Mouse (Mus musculus) kidney, postnatal 0 days (tissue): Measurements from ENCODE around the gene Gm4858. TPM values are rescaled to one million over a fixed set of nuclear protein-coding genes. Genes with fewer than 3 reads are reported as not detected.
A peak's percentile ranks its signal among the peaks of the same experiment; 100 is the strongest.

Experiments used
- ATAC-seq: fragments of 200-750 bp; cut with Nextera tagmentation; replicated peaks from 2 replicates; pipeline ENCODE4 v1.8.0; 2017; ENCODE audit warnings: low read depth, moderate number of reproducible peaks, moderate TSS enrichment, moderate library complexity; ENCODE audit not compliant: low FRiP score
- DNase-seq: peaks from one replicate; pipeline ENCODE4 v3.0.0-alpha.2; 2016; ENCODE audit warnings: low spot score
- H3K27ac ChIP-seq: fragments of 300-500 bp; sonication (generic); 2 replicates; pipeline ENCODE4 v1.5.1; 2014; ENCODE audit warnings: mild to moderate bottlenecking
- H3K27me3 ChIP-seq: fragments of 300-500 bp; sonication (generic); 2 replicates; pipeline ENCODE4 v1.6.1; 2014; ENCODE audit warnings: low read length, mixed read lengths; ENCODE audit not compliant: insufficient read depth
- H3K36me3 ChIP-seq: fragments of 300-500 bp; sonication (generic); 2 replicates; pipeline ENCODE4 v1.6.1; 2014; ENCODE audit warnings: low read length, mixed read lengths; ENCODE audit not compliant: insufficient read depth
- H3K4me1 ChIP-seq: fragments of 300-500 bp; sonication (generic); replicated peaks from 2 replicates; pipeline ENCODE4 v1.6.1; 2014; ENCODE audit warnings: antibody characterized with exemption, low read length, mixed read lengths; ENCODE audit not compliant: insufficient read depth
- H3K4me2 ChIP-seq: fragments of 300-500 bp; sonication (generic); 2 replicates; pipeline ENCODE4 v1.6.1; 2014; ENCODE audit warnings: mild to moderate bottlenecking, low read length, moderate library complexity, mixed read lengths
- H3K4me3 ChIP-seq: fragments of 300-500 bp; sonication (generic); replicated peaks from 2 replicates; pipeline ENCODE4 v1.5.1; 2014; ENCODE audit warnings: low read depth, low read length
- H3K9ac ChIP-seq: fragments of 300-500 bp; sonication (generic); 2 replicates; pipeline ENCODE4 v1.6.1; 2014; ENCODE audit warnings: low read depth, low read length
- H3K9me3 ChIP-seq: fragments of 300-500 bp; sonication (generic); replicated peaks from 2 replicates; pipeline ENCODE4 v1.6.1; 2016; ENCODE audit warnings: low read length, inconsistent platforms, mixed read lengths
- CTCF ChIP-seq: IDR thresholded peaks from 2 replicates; pipeline ENCODE4 v1.5.1; 2016; ENCODE audit warnings: antibody characterized with exemption, low read depth, mild to moderate bottlenecking, moderate library complexity
- WGBS: fragments of 180-500 bp; shearing (Covaris S2); extraction: QIAGEN DNeasy Blood & Tissue Kit; methylation state at CpG from one replicate; pipeline ENCODE4 v1.1.7; 2014; 5-methylcytosine and 5-hydroxymethylcytosine counted together
- polyA plus RNA-seq: library from polyadenylated mRNA; unstranded; fragments of >200 nt; fragmentation: Nextera tagmentation; extraction: Ambion mirVana; gene quantifications from 2 replicates; pipeline ENCODE4 v1.2.1, GENCODE M21; 2015

Gene Gm4858
- polyA plus RNA-seq, 1 experiment from 2014 or later: not detected

DNA sequence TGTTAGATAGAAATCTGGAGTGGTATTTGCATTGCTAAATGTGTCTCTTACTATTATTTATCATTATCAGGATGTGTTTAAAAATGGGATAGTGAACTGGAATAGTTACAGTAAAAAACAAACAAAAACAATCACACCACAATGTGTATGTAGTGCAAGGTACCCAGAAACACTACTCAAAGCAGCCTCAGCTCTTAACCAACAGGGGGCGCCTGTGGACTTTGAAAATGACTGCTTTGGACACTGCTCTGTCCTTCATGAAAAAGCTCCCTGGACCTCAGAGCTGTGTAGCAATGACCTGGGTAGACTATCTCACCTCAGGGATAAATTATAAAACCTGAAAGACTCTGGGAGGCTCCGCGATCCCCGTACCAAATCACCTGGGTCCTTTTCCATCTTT lies 50.5 kb downstream of the Gm4858 start:
- Histone ChIP-seq H3K9me3 (no peaks in the 10 kb centered on the region), H3K4me3 (no peak overlapping the region), H3K4me1 (no peaks in the 10 kb centered on the region), H3K4me2 (no peak overlapping the region), H3K27me3 (no peaks in the 10 kb centered on the region), H3K9ac (no peak overlapping the region), H3K36me3 (no peaks in the 10 kb centered on the region), H3K27ac (no peak overlapping the region)
- peak; percentile 46; the same call in 1 of the 2 replicates for TF ChIP-seq CTCF
- DNase-seq: no peak
- no peak for ATAC-seq
- WGBS: 53% methylated on average over 4 of the region's 4 CpGs

Other genes starting within 250 kb of the Gm4858 start
- gene Kprp, start 241.6 kb upstream of the Gm4858 start, polyA plus RNA-seq: not detected in 2 replicates
- not detected in 2 replicates for gene Lce1l, start 217.5 kb upstream of the Gm4858 start, polyA plus RNA-seq
- not detected in 2 replicates for gene 2310050C09Rik, start 198.6 kb upstream of the Gm4858 start, polyA plus RNA-seq
- gene Lce3a, start 142.6 kb upstream of the Gm4858 start, polyA plus RNA-seq: not detected in 2 replicates
- not detected in 2 replicates for gene Lce3b, start 135.8 kb upstream of the Gm4858 start, polyA plus RNA-seq
- gene Lce3c, start 124.3 kb upstream of the Gm4858 start, polyA plus RNA-seq: not detected in 2 replicates
- gene Lce3d, start 111.4 kb upstream of the Gm4858 start, polyA plus RNA-seq: not detected in 2 replicates
- gene Lce3e, start 101.8 kb upstream of the Gm4858 start, polyA plus RNA-seq: not detected in 2 replicates
- gene Lce3f, start 76.6 kb upstream of the Gm4858 start, polyA plus RNA-seq: not detected in 2 replicates
- gene Crct1, start 53.1 kb upstream of the Gm4858 start, polyA plus RNA-seq: 0.45 and 0.52 TPM in 2 replicates
- gene Lce1m, start 49.8 kb upstream of the Gm4858 start, polyA plus RNA-seq: 0.13 TPM in 1 of 2 replicates, not detected in the other
- gene Crnn, start 76.0 kb downstream of the Gm4858 start, polyA plus RNA-seq: not detected in 2 replicates
- gene Flg2, start 128.5 kb downstream of the Gm4858 start, polyA plus RNA-seq: not detected in 2 replicates
- 0.28 and 0.32 TPM in 2 replicates for gene Flg, start 204.7 kb downstream of the Gm4858 start, polyA plus RNA-seq